Mouse (Mus musculus) fat pad, adult 2 months (tissue): ENCODE measurements around the gene Spdya.
"Not testable (repeated sequence)": the region's sequence is repeated elsewhere in the genome, so short reads cannot be mapped to it uniquely, and the experiment has no call there.

Source experiments
- DNase-seq: peaks from one replicate; pipeline ENCODE4 v3.0.0-alpha.2; 2011; ENCODE audit warnings: low read depth, low spot score; ENCODE audit errors: extremely low read depth

Gene Spdya

DNA sequence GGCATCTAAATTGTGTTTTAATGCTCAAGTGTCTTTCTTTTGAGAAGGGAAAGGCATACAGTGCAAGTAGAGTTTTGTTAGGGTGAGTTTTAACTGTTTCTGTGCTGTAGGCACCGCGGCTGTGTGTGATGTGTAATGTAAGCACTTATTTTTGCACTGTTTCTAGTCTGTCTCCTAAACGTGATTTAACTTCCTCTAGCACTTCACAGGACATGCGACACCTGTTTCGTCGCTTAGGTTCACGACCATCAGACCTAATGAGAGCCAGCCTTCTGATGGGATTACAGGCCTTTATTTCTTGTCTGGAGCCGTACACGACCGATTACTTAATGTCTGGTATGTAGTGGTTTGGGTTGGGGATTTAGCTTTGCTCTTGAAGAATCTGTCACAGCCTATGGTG, 79.9 kb downstream of the Spdya start:
- DNase-seq = no peak

DNA sequence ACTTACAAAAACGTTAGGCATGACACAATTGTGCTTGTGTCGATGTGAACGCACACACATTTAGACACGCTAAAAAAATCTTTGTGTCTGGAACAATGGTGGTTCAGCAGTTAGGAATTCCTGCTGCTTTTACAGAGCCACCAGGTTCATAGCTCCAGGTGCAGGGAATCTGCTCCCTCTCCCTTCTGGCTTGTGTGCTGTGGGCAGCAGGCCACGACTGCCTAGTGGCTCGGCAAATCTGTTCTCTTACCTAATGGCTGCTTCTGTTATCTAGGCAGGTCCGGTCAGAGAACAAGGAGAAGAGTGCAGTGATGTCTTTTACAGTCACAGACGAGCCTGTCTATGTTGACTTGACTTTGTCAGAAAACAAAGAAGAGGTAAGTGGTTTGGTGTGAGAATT, 81.5 kb downstream of the Spdya start:
- no peak for DNase-seq

DNA sequence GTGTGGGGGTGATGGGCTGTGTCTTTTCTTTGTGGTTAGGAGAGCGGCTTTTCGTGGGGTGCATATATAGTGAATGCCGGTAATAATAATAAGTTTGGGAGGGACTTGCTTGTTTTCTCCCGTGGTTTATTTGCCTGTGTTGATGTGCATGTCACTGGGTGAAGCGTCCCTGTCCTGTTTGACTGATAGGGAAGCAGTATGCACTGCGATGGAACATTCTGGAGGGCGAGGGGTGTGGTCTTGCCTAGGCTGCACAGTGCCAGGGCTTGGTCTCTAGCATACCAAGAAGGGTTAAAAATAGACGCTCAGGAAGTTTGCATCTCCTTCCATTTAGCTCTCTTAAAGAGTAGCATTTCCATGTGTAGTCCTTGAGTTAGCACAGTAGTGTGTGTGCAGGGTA, 84.9 kb downstream of the Spdya start:
- no peak for DNase-seq

DNA sequence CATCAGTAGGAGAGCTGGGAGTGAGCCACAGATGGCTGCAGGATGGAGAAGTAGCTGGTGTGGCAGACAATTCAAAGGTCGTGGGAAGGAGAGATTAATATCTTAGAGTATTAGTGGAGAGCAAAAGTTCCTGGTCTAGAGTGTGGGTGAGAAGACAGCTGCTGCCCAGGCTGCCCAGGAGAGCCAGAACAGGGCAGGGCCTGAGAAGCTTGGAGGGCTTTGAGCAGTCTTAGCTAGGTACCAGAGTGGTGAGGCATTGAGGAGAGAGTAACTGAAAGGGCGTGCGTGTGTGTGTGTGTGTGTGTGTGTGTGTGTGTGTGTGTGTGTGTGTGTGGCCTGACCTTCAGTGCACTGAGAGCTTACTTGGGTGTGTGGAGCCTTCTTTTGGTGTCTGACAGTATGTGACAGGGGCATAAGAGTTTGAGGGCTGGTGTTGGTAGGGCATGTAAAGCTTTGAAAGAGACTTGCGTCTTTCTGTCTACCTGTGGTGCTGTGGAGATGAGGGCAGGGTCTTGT, 85.9 kb downstream of the Spdya start:
- DNase-seq = no peak

DNA sequence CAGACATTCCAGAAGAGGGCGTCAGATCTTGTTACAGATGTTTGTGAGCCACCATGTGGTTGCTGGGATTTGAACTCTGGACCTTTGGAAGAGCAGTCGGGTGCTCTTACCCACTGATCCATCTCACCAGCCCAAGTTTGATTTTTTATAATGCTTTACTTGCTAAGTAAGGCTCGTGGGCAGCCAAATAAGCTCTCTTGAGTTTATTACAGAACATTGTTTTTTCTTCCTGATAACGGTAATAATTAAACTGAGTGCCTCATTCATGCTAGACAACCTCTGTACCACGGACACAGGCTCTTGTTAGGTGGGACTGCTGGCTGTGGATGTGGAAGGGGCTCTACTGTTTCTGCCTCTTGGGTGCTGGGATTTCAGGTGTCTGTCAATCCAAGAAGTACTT, 87.2 kb downstream of the Spdya start:
- DNase-seq = not testable (repeated sequence)
